Mouse (Mus musculus) myocyte (in vitro differentiated cells): ENCODE data around the gene Ltbp1.

Experiments
- E2F4 ChIP-seq: IDR thresholded peaks from one replicate; pipeline ENCODE4 v1.6.1; 2011; ENCODE audit warnings: mild to moderate bottlenecking, control low read depth, moderate library complexity; ENCODE audit not compliant: insufficient read depth
- MAX ChIP-seq: IDR thresholded peaks from one replicate; pipeline ENCODE4 v1.6.1; 2011; ENCODE audit warnings: low read depth, mild to moderate bottlenecking, control low read depth
- MYOD1 ChIP-seq, 3 experiments: IDR thresholded peaks; one replicate each; pipeline ENCODE4 v1.6.1; 2011; ENCODE audit warnings: control low read depth in 2 of 3, low read depth in 2 of 3, mild to moderate bottlenecking in 2 of 3, moderate library complexity in 1 of 3; ENCODE audit not compliant: insufficient read length in 2 of 3, control insufficient read depth in 1 of 3
- MYOG ChIP-seq, 3 experiments: IDR thresholded peaks; one replicate each; pipeline ENCODE4 v1.6.1; 2011; ENCODE audit warnings: control low read depth in 2 of 3, low read depth in 2 of 3, mild to moderate bottlenecking in 2 of 3; ENCODE audit not compliant: insufficient read length in 2 of 3, control insufficient read depth in 1 of 3, insufficient read depth in 1 of 3
- POLR2A ChIP-seq: IDR thresholded peaks from one replicate; pipeline ENCODE4 v1.6.1; 2011; ENCODE audit warnings: low read depth, mild to moderate bottlenecking, control low read depth, moderate library complexity; ENCODE audit not compliant: insufficient read length
- POLR2AphosphoS2 ChIP-seq: IDR thresholded peaks from one replicate; pipeline ENCODE4 v1.6.1; 2011; ENCODE audit warnings: low read depth, control low read depth; ENCODE audit not compliant: insufficient read length
- TCF12 ChIP-seq: IDR thresholded peaks from one replicate; pipeline ENCODE4 v1.6.1; 2011; ENCODE audit warnings: mild to moderate bottlenecking, control low read depth; ENCODE audit not compliant: poor library complexity, insufficient read depth, severe bottlenecking
- USF1 ChIP-seq: IDR thresholded peaks from one replicate; pipeline ENCODE4 v1.6.1; 2011; ENCODE audit warnings: low read depth, mild to moderate bottlenecking, control low read depth, moderate library complexity

DNA sequence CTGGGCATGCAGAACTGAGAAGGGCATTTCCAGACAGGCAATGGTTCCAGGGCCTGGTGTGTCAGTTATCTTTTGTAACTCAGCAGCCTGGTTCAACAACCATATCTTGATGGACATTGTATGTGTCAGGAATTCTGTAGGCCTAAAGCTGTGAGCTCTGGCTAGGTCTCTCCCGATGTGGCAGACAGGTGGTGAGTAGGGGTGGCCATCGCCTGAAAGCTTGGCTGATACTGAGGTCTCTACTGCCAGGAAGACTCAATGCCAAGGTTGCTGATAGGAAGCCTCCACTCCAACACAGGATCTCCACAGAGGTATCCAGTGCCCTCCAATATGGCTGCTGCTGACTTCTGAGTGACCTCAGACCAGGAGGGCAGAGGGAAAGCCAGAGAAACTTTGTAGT lies 66.4 kb downstream of the Ltbp1 start:
- no peak for TF ChIP-seq POLR2AphosphoS2
- TF ChIP-seq MYOG (IDR thresholded peaks at IDR 0.05; ENCODE audit: control insufficient read depth in 1 of 3, insufficient read depth in 1 of 3, insufficient read length in 2 of 3, low read depth in 2 of 3): no peak
- no peak for TF ChIP-seq TCF12
- TF ChIP-seq MAX: no peak
- TF ChIP-seq POLR2A: no peak
- no peak for TF ChIP-seq E2F4
- peak in 1 of 3 experiments; percentile 53 for TF ChIP-seq MYOD1 (IDR thresholded peaks at IDR 0.05; ENCODE audit: control insufficient read depth in 1 of 3, insufficient read length in 2 of 3, low read depth in 2 of 3)
- TF ChIP-seq USF1: no peak
